Mouse (Mus musculus): ENCODE measurements around the gene Lap3. TPM values are rescaled to one million over a fixed set of nuclear protein-coding genes. Genes with fewer than 3 reads are reported as not detected.

The Lap3 gene
- total and polyA plus RNA-seq, 3 experiments, result 24.0 to 107 (median 98.4) TPM

GRCm38 (mm10) chr5:45515151-45515743, 22.1 kb downstream of the Lap3 start:
- intact Hi-C loops (cut with DNase I), result no loop called here
- H3K9ac ChIP-seq (ENCODE audit: low read depth, low read length), result no peak overlapping the region
- TF ChIP-seq POLR2A (IDR thresholded peaks at IDR 0.05; ENCODE audit: insufficient read depth, low read depth, low read length) (no peak), CTCF (IDR thresholded peaks at IDR 0.05) (no peak), EP300 (IDR thresholded peaks at IDR 0.05; ENCODE audit: insufficient read depth, low read depth, low read length) (no peak)
- H3K4me1 ChIP-seq (ENCODE audit: control insufficient read depth, insufficient read depth, low read length), result no peaks in the 10 kb centered on the region
- WGBS, result 94% methylated on average over 10 of the region's 10 CpGs
- H3K36me3 ChIP-seq (ENCODE audit: control insufficient read depth, insufficient read depth, low read length), result no peaks in the 10 kb centered on the region
- no peak overlapping the region for H3K27ac ChIP-seq
- DNase-seq, result no peak
- H3K27me3 ChIP-seq (ENCODE audit: control insufficient read depth, insufficient read depth, low read length), result no peaks in the 10 kb centered on the region
- H3K79me2 ChIP-seq (replicated peaks; ENCODE audit: control insufficient read depth, insufficient read depth, low read length), result no peaks in the 10 kb centered on the region
- no peak overlapping the region for H3K4me3 ChIP-seq

- 1% methylated on average over 56 of the region's 56 CpGs for WGBS
- Histone ChIP-seq H3K79me2 (replicated peaks; ENCODE audit: control insufficient read depth, insufficient read depth, low read length) (peaks cover 7% of the 10 kb centered on the region; the same call in 1 of the 2 replicates), H3K9ac (ENCODE audit: low read depth, low read length) (peak within 1 kb of the TSS; percentile 89), H3K27me3 (ENCODE audit: control insufficient read depth, insufficient read depth, low read length) (no peaks in the 10 kb centered on the region), H3K27ac (peak within 1 kb of the TSS; percentile 75), H3K36me3 (ENCODE audit: control insufficient read depth, insufficient read depth, low read length) (0 out of 2 replicates have a peak, but pooled peaks cover 3% of the 10 kb centered on the region), H3K4me3 (peak within 1 kb of the TSS; percentile 88), H3K4me1 (ENCODE audit: control insufficient read depth, insufficient read depth, low read length) (no peaks in the 10 kb centered on the region; the same call in 1 of the 2 replicates)
- intact Hi-C loops (cut with DNase I), result loop anchor here (1.0 to 5.0 kb wide), 3 partner anchors 26 to 147 kb away; partner anchors contain the start of genes Clrn2, Ncapg and Qdpr
- peak; percentile 95 to 96 for DNase-seq
- TF ChIP-seq EP300 (IDR thresholded peaks at IDR 0.05; ENCODE audit: insufficient read depth, low read depth, low read length), result peak; percentile 83
- TF ChIP-seq CTCF (IDR thresholded peaks at IDR 0.05), result no peak
- TF ChIP-seq POLR2A (IDR thresholded peaks at IDR 0.05; ENCODE audit: insufficient read depth, low read depth, low read length), result peak; percentile 82
Measured at GRCm38 (mm10) chr5:45519960-45520808, 27.0 kb downstream of the Lap3 start, which contains the start of gene Med28. Gene Med28, plus strand, starts transcription at chr5:45520229.

GRCm38 (mm10) chr5:45520809-45521110, 27.6 kb downstream of the Lap3 start:
- Histone ChIP-seq H3K4me1 (ENCODE audit: control insufficient read depth, insufficient read depth, low read length) (no peaks in the 10 kb centered on the region; the same call in 1 of the 2 replicates), H3K27me3 (ENCODE audit: control insufficient read depth, insufficient read depth, low read length) (no peaks in the 10 kb centered on the region), H3K9ac (ENCODE audit: low read depth, low read length) (peak overlapping the region; percentile 89), H3K4me3 (peak overlapping the region; percentile 88), H3K36me3 (ENCODE audit: control insufficient read depth, insufficient read depth, low read length) (0 out of 2 replicates have a peak, but pooled peaks cover 3% of the 10 kb centered on the region), H3K79me2 (replicated peaks; ENCODE audit: control insufficient read depth, insufficient read depth, low read length) (peaks cover 7% of the 10 kb centered on the region; the same call in 1 of the 2 replicates), H3K27ac (peak overlapping the region; percentile 75)
- 3% methylated on average over 5 of the region's 5 CpGs for WGBS
- intact Hi-C loops (cut with DNase I), result loop anchor here (5.0 kb wide), 2 partner anchors 68 to 147 kb away; partner anchors contain the start of genes Clrn2, Ncapg and Qdpr
- TF ChIP-seq POLR2A (IDR thresholded peaks at IDR 0.05; ENCODE audit: insufficient read depth, low read depth, low read length) (no peak), EP300 (IDR thresholded peaks at IDR 0.05; ENCODE audit: insufficient read depth, low read depth, low read length) (no peak), CTCF (IDR thresholded peaks at IDR 0.05) (no peak)
- DNase-seq, result no peak

GRCm38 (mm10) chr5:45521601-45522000, 28.4 kb downstream of the Lap3 start:
- H3K4me1 ChIP-seq (ENCODE audit: control insufficient read depth, insufficient read depth, low read length), result no peaks in the 10 kb centered on the region; the same call in 1 of the 2 replicates
- intact Hi-C loops (cut with DNase I), result loop anchor here (5.0 kb wide), 2 partner anchors 69 to 146 kb away; partner anchors contain the start of genes Clrn2, Ncapg and Qdpr
- H3K4me3 ChIP-seq, result no peak overlapping the region
- no peak overlapping the region for H3K9ac ChIP-seq (ENCODE audit: low read depth, low read length)
- TF ChIP-seq EP300 (IDR thresholded peaks at IDR 0.05; ENCODE audit: insufficient read depth, low read depth, low read length), result no peak
- no peak for TF ChIP-seq POLR2A (IDR thresholded peaks at IDR 0.05; ENCODE audit: insufficient read depth, low read depth, low read length)
- TF ChIP-seq CTCF (IDR thresholded peaks at IDR 0.05), result no peak
- no peak overlapping the region for H3K27ac ChIP-seq
- WGBS, result 87% methylated on average over 6 of the region's 6 CpGs
- 0 out of 2 replicates have a peak, but pooled peaks cover 3% of the 10 kb centered on the region for H3K36me3 ChIP-seq (ENCODE audit: control insufficient read depth, insufficient read depth, low read length)
- H3K79me2 ChIP-seq (replicated peaks; ENCODE audit: control insufficient read depth, insufficient read depth, low read length), result peaks cover 7% of the 10 kb centered on the region; the same call in 1 of the 2 replicates
- no peak for DNase-seq
- no peaks in the 10 kb centered on the region for H3K27me3 ChIP-seq (ENCODE audit: control insufficient read depth, insufficient read depth, low read length)

- no peak for DNase-seq
- intact Hi-C loops (cut with DNase I), result no loop called here
- no peak overlapping the region for H3K4me3 ChIP-seq
- H3K79me2 ChIP-seq (replicated peaks; ENCODE audit: control insufficient read depth, insufficient read depth, low read length), result peaks cover 7% of the 10 kb centered on the region; the same call in 1 of the 2 replicates
- 90% methylated on average over 10 of the region's 10 CpGs for WGBS
- H3K27me3 ChIP-seq (ENCODE audit: control insufficient read depth, insufficient read depth, low read length), result no peaks in the 10 kb centered on the region
- H3K27ac ChIP-seq, result no peak overlapping the region
- H3K36me3 ChIP-seq (ENCODE audit: control insufficient read depth, insufficient read depth, low read length), result 0 out of 2 replicates have a peak, but pooled peaks cover 3% of the 10 kb centered on the region
- no peak for TF ChIP-seq CTCF (IDR thresholded peaks at IDR 0.05)
- TF ChIP-seq POLR2A (IDR thresholded peaks at IDR 0.05; ENCODE audit: insufficient read depth, low read depth, low read length), result no peak
- no peak for TF ChIP-seq EP300 (IDR thresholded peaks at IDR 0.05; ENCODE audit: insufficient read depth, low read depth, low read length)
- no peaks in the 10 kb centered on the region; the same call in 1 of the 2 replicates for H3K4me1 ChIP-seq (ENCODE audit: control insufficient read depth, insufficient read depth, low read length)
- H3K9ac ChIP-seq (ENCODE audit: low read depth, low read length), result no peak overlapping the region
Measured at GRCm38 (mm10) chr5:45525101-45525500, 31.9 kb downstream of the Lap3 start.
